Mouse (Mus musculus) kidney, embryonic 16.5 days (tissue): ENCODE measurements around the gene Nelfb. TPM values are rescaled to one million over a fixed set of nuclear protein-coding genes. Genes with fewer than 3 reads are reported as not detected.

ENCODE experiments used
- ATAC-seq: fragments of 200-750 bp; cut with Nextera tagmentation; 2 replicates; pipeline ENCODE4 v1.8.0; 2017; ENCODE audit warnings: moderate TSS enrichment; ENCODE audit not compliant: low FRiP score, low TSS enrichment
- H3K27ac ChIP-seq: fragments of 300-500 bp; sonication (generic); 2 replicates; pipeline ENCODE4 v1.5.1; 2014; ENCODE audit warnings: low read length
- H3K27me3 ChIP-seq: fragments of 300-500 bp; sonication (generic); 2 replicates; pipeline ENCODE4 v1.6.1; 2014; ENCODE audit warnings: low read length, control low read depth, mixed read lengths; ENCODE audit not compliant: insufficient read depth
- H3K36me3 ChIP-seq: fragments of 300-500 bp; sonication (generic); 2 replicates; pipeline ENCODE4 v1.6.1; 2014; ENCODE audit warnings: low read length, control low read depth, mixed read lengths; ENCODE audit not compliant: insufficient read depth
- H3K4me1 ChIP-seq: fragments of 300-500 bp; sonication (generic); 2 replicates; pipeline ENCODE4 v1.6.1; 2014; ENCODE audit warnings: low read length, control low read depth, mixed read lengths; ENCODE audit not compliant: insufficient read depth
- H3K4me2 ChIP-seq: fragments of 300-500 bp; sonication (generic); replicated peaks from 2 replicates; pipeline ENCODE4 v1.6.1; 2014; ENCODE audit warnings: low read depth, low read length
- H3K4me3 ChIP-seq: fragments of 300-500 bp; sonication (generic); 2 replicates; pipeline ENCODE4 v1.5.1; 2014; ENCODE audit warnings: mild to moderate bottlenecking, low read length
- H3K9ac ChIP-seq: fragments of 300-500 bp; sonication (generic); replicated peaks from 2 replicates; pipeline ENCODE4 v1.6.1; 2014; ENCODE audit warnings: low read length
- H3K9me3 ChIP-seq: fragments of 300-500 bp; sonication (generic); 2 replicates; pipeline ENCODE4 v1.6.1; 2016; ENCODE audit warnings: low read length, control low read depth
- WGBS: fragments of 180-500 bp; shearing (Covaris S2); extraction: QIAGEN DNeasy Blood & Tissue Kit; methylation state at CpG from one replicate; pipeline ENCODE4 v1.1.7; 2014; 5-methylcytosine and 5-hydroxymethylcytosine counted together
- polyA plus RNA-seq: library from polyadenylated mRNA; unstranded; fragments of >200 nt; fragmentation: Nextera tagmentation; extraction: Ambion mirVana; gene quantifications from 2 replicates; pipeline ENCODE4 v1.2.1, GENCODE M21; 2015

Nelfb gene
- polyA plus RNA-seq, 1 experiment from 2014 or later: 138 TPM

GRCm38 (mm10) chr2:25156990-25157389 is 54.3 kb downstream of the Nelfb start:
- Histone ChIP-seq H3K27me3 (no peaks in the 10 kb centered on the region), H3K4me1 (no peaks in the 10 kb centered on the region), H3K4me2 (no peak overlapping the region), H3K4me3 (no peak overlapping the region), H3K9ac (no peak overlapping the region), H3K27ac (no peak overlapping the region), H3K36me3 (no peaks in the 10 kb centered on the region), H3K9me3 (no peaks in the 10 kb centered on the region; the same call in 1 of the 2 replicates)
- ATAC-seq: no peak
- 34% methylated on average over 2 of the region's 2 CpGs for WGBS

GRCm38 (mm10) chr2:25156177-25156576 is 55.1 kb downstream of the Nelfb start:
- Histone ChIP-seq H3K9me3 (no peaks in the 10 kb centered on the region; the same call in 1 of the 2 replicates), H3K4me2 (no peak overlapping the region), H3K4me1 (no peaks in the 10 kb centered on the region), H3K36me3 (no peaks in the 10 kb centered on the region), H3K27me3 (no peaks in the 10 kb centered on the region), H3K9ac (no peak overlapping the region), H3K27ac (no peak overlapping the region), H3K4me3 (no peak overlapping the region)
- no peak for ATAC-seq
- 82% methylated on average over 3 of the region's 3 CpGs for WGBS

GRCm38 (mm10) chr2:25151280-25151956 is 59.9 kb downstream of the Nelfb start:
- ATAC-seq: no peak
- no peaks in the 10 kb centered on the region for H3K4me1 ChIP-seq
- no peak overlapping the region for H3K27ac ChIP-seq
- H3K4me2 ChIP-seq: no peak overlapping the region
- 56% methylated on average over 4 of the region's 4 CpGs for WGBS
- H3K27me3 ChIP-seq: no peaks in the 10 kb centered on the region
- no peaks in the 10 kb centered on the region for H3K9me3 ChIP-seq
- no peaks in the 10 kb centered on the region for H3K36me3 ChIP-seq
- no peak overlapping the region for H3K9ac ChIP-seq
- H3K4me3 ChIP-seq: no peak overlapping the region

Other genes with a start within 250 kb of the Nelfb start
- 29.8 and 32.3 TPM in 2 replicates for gene Dph7, start 249.1 kb downstream of the Nelfb start, polyA plus RNA-seq
- 109 and 118 TPM in 2 replicates for gene Mrpl41, start 236.4 kb downstream of the Nelfb start, polyA plus RNA-seq
- gene Pnpla7, start 235.5 kb downstream of the Nelfb start, polyA plus RNA-seq: 8.4 and 8.7 TPM in 2 replicates
- 101 and 103 TPM in 2 replicates for gene Nsmf, start 157.1 kb downstream of the Nelfb start, polyA plus RNA-seq
- 8.6 and 10.0 TPM in 2 replicates for gene Entpd8, start 131.2 kb downstream of the Nelfb start, polyA plus RNA-seq
- 0.39 and 0.65 TPM in 2 replicates for gene Noxa1, start 116.3 kb downstream of the Nelfb start, polyA plus RNA-seq
- 18.4 and 18.8 TPM in 2 replicates for gene Nrarp, start 30.7 kb downstream of the Nelfb start, polyA plus RNA-seq
- 16.0 and 16.8 TPM in 2 replicates for gene Tor4a, start 14.6 kb downstream of the Nelfb start, polyA plus RNA-seq
- 0.54 and 0.82 TPM in 2 replicates for gene Stpg3, start 3.1 kb upstream of the Nelfb start, polyA plus RNA-seq
- 0.37 TPM in 1 of 2 replicates, not detected in the other for gene Fam166a, start 7.3 kb upstream of the Nelfb start, polyA plus RNA-seq
- 627 and 671 TPM in 2 replicates for gene Tubb4b, start 13.2 kb upstream of the Nelfb start, polyA plus RNA-seq
- 1.9 and 2.0 TPM in 2 replicates for gene Slc34a3, start 22.9 kb upstream of the Nelfb start, polyA plus RNA-seq
- 0.55 and 0.69 TPM in 2 replicates for gene Rnf224, start 25.3 kb upstream of the Nelfb start, polyA plus RNA-seq
- gene Rnf208, start 30.8 kb upstream of the Nelfb start, polyA plus RNA-seq: 24.0 and 26.3 TPM in 2 replicates
- 0.21 and 0.30 TPM in 2 replicates for gene Cysrt1, start 31.0 kb upstream of the Nelfb start, polyA plus RNA-seq
- gene AL732309.1, start 35.4 kb upstream of the Nelfb start, polyA plus RNA-seq: 6.1 and 7.0 TPM in 2 replicates
- gene Tmem203, start 44.0 kb upstream of the Nelfb start, polyA plus RNA-seq: 24.8 and 25.6 TPM in 2 replicates
- 12.0 and 12.1 TPM in 2 replicates for gene Tprn, start 51.1 kb upstream of the Nelfb start, polyA plus RNA-seq
- gene Ssna1, start 60.9 kb upstream of the Nelfb start, polyA plus RNA-seq: 209 and 211 TPM in 2 replicates
- gene Anapc2, start 61.0 kb upstream of the Nelfb start, polyA plus RNA-seq: 146 and 152 TPM in 2 replicates
- gene Tmem210, start 76.7 kb upstream of the Nelfb start, polyA plus RNA-seq: not detected in 2 replicates
- not detected in 2 replicates for gene Lrrc26, start 78.4 kb upstream of the Nelfb start, polyA plus RNA-seq
- 0.22 and 0.60 TPM in 2 replicates for gene Grin1, start 107.7 kb upstream of the Nelfb start, polyA plus RNA-seq
- gene Man1b1, start 120.8 kb upstream of the Nelfb start, polyA plus RNA-seq: 53.7 and 57.5 TPM in 2 replicates
- 32.8 and 33.2 TPM in 2 replicates for gene Dpp7, start 144.9 kb upstream of the Nelfb start, polyA plus RNA-seq
- gene Uap1l1, start 154.2 kb upstream of the Nelfb start, polyA plus RNA-seq: 38.9 and 49.2 TPM in 2 replicates
- 39.3 and 41.2 TPM in 2 replicates for gene Sapcd2, start 160.8 kb upstream of the Nelfb start, polyA plus RNA-seq
- gene Entpd2, start 184.4 kb upstream of the Nelfb start, polyA plus RNA-seq: 5.5 and 6.4 TPM in 2 replicates
- 52.4 and 58.3 TPM in 2 replicates for gene Npdc1, start 187.9 kb upstream of the Nelfb start, polyA plus RNA-seq
- gene Fut7, start 211.8 kb upstream of the Nelfb start, polyA plus RNA-seq: not detected in 2 replicates
- gene Abca2, start 217.2 kb upstream of the Nelfb start, polyA plus RNA-seq: 12.7 and 14.3 TPM in 2 replicates
- gene Clic3, start 245.3 kb upstream of the Nelfb start, polyA plus RNA-seq: 3.9 and 8.5 TPM in 2 replicates
- 33.8 and 35.9 TPM in 2 replicates for gene Paxx, start 249.6 kb upstream of the Nelfb start, polyA plus RNA-seq